Mouse (Mus musculus): ENCODE results near the gene Dcst1. TPM values are rescaled to one million over a fixed set of nuclear protein-coding genes. Genes with fewer than 3 reads are reported as not detected.

The Dcst1 gene
- polyA plus RNA-seq, 1 experiment from 2014 or later: 0.93 TPM

GRCm38 (mm10) chr3:89354816-89355511 is 10.1 kb downstream of the Dcst1 start:
- Histone ChIP-seq H3K4me1 (replicated peaks) (peaks cover 8% of the 10 kb centered on the region), H3K4me2 (replicated peaks) (no peak overlapping the region), H3K4me3 (replicated peaks) (no peak overlapping the region), H3K9ac (replicated peaks) (no peak overlapping the region), H3K36me3 (no peaks in the 10 kb centered on the region), H3K27me3 (peaks cover 44% of the 10 kb centered on the region), H3K9me3 (no peaks in the 10 kb centered on the region), H3K27ac (no peak overlapping the region)
- 19% methylated on average over 5 of the region's 5 CpGs for WGBS
- ATAC-seq: 0 out of 2 replicates have a peak, but pooled peaks have one; percentile 31

DNA sequence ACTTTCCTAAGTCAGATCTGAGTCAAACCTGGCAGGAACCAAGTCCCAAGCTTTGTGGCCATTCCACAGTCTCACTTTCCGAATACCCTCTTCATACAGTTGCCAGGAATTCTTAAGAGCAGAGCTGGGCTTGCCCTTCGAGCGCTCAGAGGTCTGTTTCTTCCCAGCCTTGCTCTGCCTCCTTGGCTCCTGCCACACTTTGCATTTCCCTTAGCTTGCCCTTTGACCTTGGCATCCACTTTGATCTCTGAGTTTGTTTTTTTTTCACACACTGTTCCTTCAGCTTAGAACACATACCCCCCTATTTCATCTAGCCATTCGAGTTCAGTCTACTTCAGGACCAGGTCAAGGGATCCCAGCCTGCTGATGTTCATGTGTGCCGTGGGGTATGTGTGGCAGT is 13.8 kb downstream of the Dcst1 start:
- H3K36me3 ChIP-seq: no peaks in the 10 kb centered on the region
- WGBS: 78% methylated on average over 5 of the region's 5 CpGs
- no peak for ATAC-seq
- H3K4me2 ChIP-seq (replicated peaks): no peak overlapping the region
- no peak overlapping the region for H3K27ac ChIP-seq
- no peak overlapping the region for H3K4me3 ChIP-seq (replicated peaks)
- H3K27me3 ChIP-seq: peaks cover 57% of the 10 kb centered on the region
- no peak overlapping the region for H3K9ac ChIP-seq (replicated peaks)
- H3K4me1 ChIP-seq (replicated peaks): peaks cover 20% of the 10 kb centered on the region
- no peaks in the 10 kb centered on the region for H3K9me3 ChIP-seq

DNA sequence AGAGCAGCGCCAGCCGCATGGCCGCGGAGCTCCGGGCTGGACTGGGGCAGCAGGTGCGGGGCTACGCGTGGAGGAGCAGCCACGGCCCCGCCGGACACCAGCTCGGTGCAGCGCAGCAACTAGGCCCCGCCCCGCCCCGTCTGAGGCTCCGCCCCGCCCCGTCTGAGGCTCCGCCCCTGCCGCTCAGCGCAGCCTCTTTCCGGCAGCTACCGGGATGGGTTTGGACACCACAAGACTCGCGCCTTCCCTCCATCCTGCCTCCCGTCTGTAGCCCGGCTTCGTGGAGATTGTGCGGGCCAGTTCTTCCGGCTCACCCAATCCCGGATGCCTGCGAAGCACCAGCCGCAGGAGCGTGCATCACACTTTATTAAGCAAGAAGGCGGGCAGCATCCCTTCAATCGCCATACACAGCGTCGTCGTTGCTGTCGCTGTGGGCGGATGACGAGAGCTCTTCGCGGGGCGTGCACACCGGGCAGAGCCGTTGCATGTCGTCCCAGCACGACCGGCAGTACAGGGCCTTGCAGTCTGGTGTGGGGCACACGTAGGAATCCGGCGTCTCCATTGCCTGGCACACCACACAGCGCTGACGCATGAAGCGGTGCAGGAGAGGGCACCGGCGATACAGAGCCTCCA is 15.1 kb downstream of the Dcst1 start, which contains the start of gene Adam15:
Adam15 (minus strand) TSS at position 128 of the 633 bp plus-strand sequence.
- H3K36me3 ChIP-seq: peaks cover 6% of the 10 kb centered on the region
- WGBS: under 1% methylated on average over 51 of the region's 59 CpGs
- peaks cover 48% of the 10 kb centered on the region for H3K27me3 ChIP-seq

DNA sequence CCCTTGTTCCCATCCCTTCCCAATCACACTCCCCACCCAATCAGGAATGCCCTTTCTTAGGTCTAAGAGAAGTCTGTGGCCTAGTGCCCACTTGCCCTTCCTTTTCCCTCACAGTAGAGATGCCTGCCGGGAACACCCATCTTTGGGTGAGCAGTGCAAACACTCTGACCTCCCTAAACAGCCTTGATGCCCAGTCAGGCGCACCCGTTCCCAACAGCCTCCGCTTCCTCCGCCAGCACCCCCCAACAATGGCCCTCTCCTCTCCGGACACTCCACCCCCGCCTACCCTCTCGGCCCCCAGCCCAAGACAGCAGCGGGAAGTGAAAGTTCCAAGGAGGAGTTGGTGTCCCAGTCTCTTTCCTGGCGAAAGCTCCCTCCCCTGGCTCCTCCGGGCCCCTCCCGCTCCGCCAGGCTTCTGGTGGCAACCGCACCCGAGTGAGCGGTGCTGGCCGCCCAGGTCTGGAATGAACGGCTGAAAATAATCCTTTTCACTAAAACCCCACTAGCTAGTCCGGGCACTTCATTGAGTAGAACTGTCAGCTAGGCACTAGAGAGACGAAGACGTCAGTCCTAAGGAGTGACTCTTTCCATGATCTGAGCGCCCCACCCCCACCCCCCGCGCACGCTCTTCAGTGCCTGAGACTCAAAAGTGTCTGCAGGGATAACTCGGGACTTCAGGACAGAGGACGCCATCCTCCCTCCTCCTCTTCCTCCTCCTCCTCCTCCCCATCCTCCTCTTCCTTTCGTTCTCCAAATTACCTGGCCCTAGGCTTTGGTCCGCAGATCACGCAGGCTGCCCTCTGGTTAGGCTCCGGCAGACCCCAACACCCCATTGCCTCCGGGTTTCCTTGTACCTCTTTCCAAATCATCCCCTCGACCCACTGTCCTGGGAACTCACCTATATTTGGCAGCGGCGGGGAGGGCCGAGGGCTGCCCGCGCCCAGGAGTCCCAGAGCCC is 15.9 kb downstream of the Dcst1 start:
- WGBS: under 1% methylated on average over 38 of the region's 38 CpGs
- Histone ChIP-seq H3K36me3 (peaks cover 11% of the 10 kb centered on the region), H3K27me3 (peaks cover 48% of the 10 kb centered on the region), H3K9ac (replicated peaks) (peak overlapping the region; percentile 77), H3K4me3 (replicated peaks) (peak overlapping the region; percentile 62), H3K9me3 (no peaks in the 10 kb centered on the region), H3K27ac (peak overlapping the region; percentile 86; the same call in 1 of the 2 replicates), H3K4me1 (replicated peaks) (peaks cover 20% of the 10 kb centered on the region), H3K4me2 (replicated peaks) (peak overlapping the region; percentile 90)
- peak; percentile 44 for ATAC-seq

More for the DNA sequence above, 15.1 kb downstream of the Dcst1 start, which contains the start of gene Adam15:
- Histone ChIP-seq H3K9ac (replicated peaks) (peak within 1 kb of the TSS; percentile 77), H3K4me1 (replicated peaks) (peaks cover 20% of the 10 kb centered on the region), H3K9me3 (no peaks in the 10 kb centered on the region), H3K4me3 (replicated peaks) (peak within 1 kb of the TSS; percentile 62), H3K27ac (peak within 1 kb of the TSS; percentile 86), H3K4me2 (replicated peaks) (peak within 1 kb of the TSS; percentile 90)
- peak; percentile 92 for ATAC-seq

DNA sequence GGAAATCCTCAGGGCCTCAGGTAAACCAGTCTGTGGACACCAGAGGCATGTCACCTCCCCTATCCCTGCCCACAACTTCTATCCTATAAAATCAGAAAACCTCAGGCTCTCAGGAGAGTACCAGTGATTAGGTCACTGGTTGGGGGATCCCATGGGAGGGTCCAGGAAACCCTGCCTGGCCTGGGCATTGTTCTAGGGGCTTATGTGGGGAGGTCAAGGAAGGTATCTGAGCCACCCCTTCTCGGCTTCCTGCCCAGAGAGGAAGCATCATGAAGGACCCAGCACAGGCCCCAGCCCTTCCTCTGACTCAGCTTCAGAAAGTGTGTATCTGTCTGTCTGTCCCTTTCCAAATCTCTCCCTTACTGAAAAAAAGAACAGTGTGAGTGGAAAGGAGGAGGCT is 17.1 kb downstream of the Dcst1 start:
- ATAC-seq: no peak
- H3K27ac ChIP-seq: no peak overlapping the region
- peaks cover 20% of the 10 kb centered on the region for H3K4me1 ChIP-seq (replicated peaks)
- H3K4me3 ChIP-seq (replicated peaks): no peak overlapping the region
- H3K9me3 ChIP-seq: no peaks in the 10 kb centered on the region
- H3K4me2 ChIP-seq (replicated peaks): no peak overlapping the region
- peaks cover 22% of the 10 kb centered on the region for H3K36me3 ChIP-seq
- 0 out of 2 replicates have a peak overlapping the region, but pooled peaks have one; percentile 19 for H3K9ac ChIP-seq (replicated peaks)
- peaks cover 40% of the 10 kb centered on the region for H3K27me3 ChIP-seq
- WGBS: 53% methylated on average over 1 of the region's 1 CpGs

DNA sequence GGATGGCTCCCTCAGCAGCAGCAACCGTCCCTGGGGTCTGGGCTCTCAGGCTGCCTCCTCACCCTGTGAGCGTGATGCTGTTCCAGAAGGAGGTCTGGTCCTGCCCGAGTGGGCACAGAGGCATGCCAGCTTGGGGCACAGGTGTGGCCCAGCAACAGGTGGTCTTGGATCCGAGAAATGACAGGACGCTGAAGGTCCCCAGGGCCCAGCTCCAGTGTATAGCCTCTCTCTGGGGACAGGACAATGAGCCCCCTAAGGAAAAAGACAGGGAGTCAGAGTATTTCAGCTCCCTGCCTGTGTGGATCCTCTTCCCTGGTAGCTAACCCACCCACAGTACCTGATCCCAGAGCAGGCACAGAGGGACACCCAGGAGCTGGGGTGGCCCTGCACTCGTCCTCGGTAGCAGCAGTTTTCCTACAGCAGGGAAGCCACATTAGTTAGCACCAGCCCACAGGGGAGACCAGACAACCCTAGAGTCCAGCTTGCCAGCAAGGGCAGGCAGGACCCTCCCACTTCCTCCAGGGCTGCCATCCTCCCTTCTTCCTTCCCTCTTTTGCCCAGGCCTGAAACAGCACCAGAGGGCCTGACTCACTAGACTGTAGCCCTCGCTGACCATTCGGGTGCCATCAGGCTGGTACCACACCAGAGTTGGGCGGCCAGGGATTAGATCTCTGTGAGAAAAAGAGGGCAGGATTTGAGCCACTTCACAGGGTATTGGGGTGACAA is 18.1 kb downstream of the Dcst1 start:
- Histone ChIP-seq H3K4me1 (replicated peaks) (peaks cover 20% of the 10 kb centered on the region), H3K36me3 (peaks cover 26% of the 10 kb centered on the region), H3K27me3 (peaks cover 31% of the 10 kb centered on the region), H3K4me2 (replicated peaks) (no peak overlapping the region), H3K9ac (replicated peaks) (no peak overlapping the region), H3K4me3 (replicated peaks) (no peak overlapping the region), H3K9me3 (no peaks in the 10 kb centered on the region), H3K27ac (no peak overlapping the region)
- ATAC-seq: no peak
- 81% methylated on average over 10 of the region's 10 CpGs for WGBS

- H3K27ac ChIP-seq: no peak overlapping the region
- 87% methylated on average over 7 of the region's 7 CpGs for WGBS
- ATAC-seq: no peak
Observed at GRCm38 (mm10) chr3:89343279-89343678, 21.8 kb downstream of the Dcst1 start.

GRCm38 (mm10) chr3:89341794-89342193 is 23.3 kb downstream of the Dcst1 start:
- WGBS: 92% methylated on average over 4 of the region's 4 CpGs
- Histone ChIP-seq H3K9me3 (no peaks in the 10 kb centered on the region), H3K27ac (no peak overlapping the region), H3K4me2 (replicated peaks) (no peak overlapping the region), H3K27me3 (peaks cover 2% of the 10 kb centered on the region; the same call in 1 of the 2 replicates), H3K9ac (replicated peaks) (no peak overlapping the region; the same call in 1 of the 2 replicates), H3K4me3 (replicated peaks) (no peak overlapping the region), H3K4me1 (replicated peaks) (peaks cover 35% of the 10 kb centered on the region), H3K36me3 (peaks cover 26% of the 10 kb centered on the region)
- no peak for ATAC-seq

More at GRCm38 (mm10) chr3:89343279-89343678, 21.8 kb downstream of the Dcst1 start:
- H3K9ac ChIP-seq (replicated peaks): no peak overlapping the region
- H3K27me3 ChIP-seq: peaks cover 15% of the 10 kb centered on the region
- H3K4me3 ChIP-seq (replicated peaks): no peak overlapping the region
- H3K4me2 ChIP-seq (replicated peaks): no peak overlapping the region
- H3K9me3 ChIP-seq: no peaks in the 10 kb centered on the region
- peaks cover 27% of the 10 kb centered on the region for H3K4me1 ChIP-seq (replicated peaks)
- H3K36me3 ChIP-seq: peaks cover 26% of the 10 kb centered on the region

DNA sequence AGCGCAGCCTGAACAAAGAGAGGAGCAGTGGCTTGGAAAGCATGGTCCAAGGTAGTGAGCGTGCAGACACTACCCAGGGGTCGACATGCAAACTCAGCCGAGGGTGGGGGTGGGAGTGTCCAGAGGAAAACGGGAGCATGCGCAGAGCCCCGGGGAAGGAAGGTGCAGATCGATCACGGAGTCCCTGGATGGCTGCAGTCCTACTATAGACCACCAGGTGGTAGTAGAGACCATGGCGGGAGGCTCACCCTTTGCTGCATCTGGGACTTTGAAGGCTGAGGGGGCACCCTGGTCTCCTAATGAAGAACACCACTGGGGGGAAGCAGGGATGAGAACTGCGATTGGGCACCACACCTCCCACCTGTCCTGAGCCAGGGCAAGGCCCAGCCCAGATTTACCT is 24.6 kb downstream of the Dcst1 start:
- Histone ChIP-seq H3K4me1 (replicated peaks) (peaks cover 49% of the 10 kb centered on the region), H3K27ac (no peak overlapping the region), H3K36me3 (peaks cover 25% of the 10 kb centered on the region), H3K9ac (replicated peaks) (peak overlapping the region; percentile 60), H3K9me3 (no peaks in the 10 kb centered on the region), H3K4me2 (replicated peaks) (peak overlapping the region; percentile 67), H3K27me3 (no peaks in the 10 kb centered on the region), H3K4me3 (replicated peaks) (peak overlapping the region; percentile 39)
- peak; percentile 41 for ATAC-seq
- 2% methylated on average over 11 of the region's 11 CpGs for WGBS

GRCm38 (mm10) chr3:89339416-89339815 is 25.6 kb downstream of the Dcst1 start:
- no peak overlapping the region for H3K27ac ChIP-seq
- peak overlapping the region; percentile 84 for H3K4me2 ChIP-seq (replicated peaks)
- no peaks in the 10 kb centered on the region for H3K9me3 ChIP-seq
- H3K4me3 ChIP-seq (replicated peaks): no peak overlapping the region
- peaks cover 53% of the 10 kb centered on the region for H3K4me1 ChIP-seq (replicated peaks)
- H3K27me3 ChIP-seq: no peaks in the 10 kb centered on the region
- ATAC-seq: no peak
- 0 out of 2 replicates have a peak overlapping the region, but pooled peaks have one; percentile 60 for H3K9ac ChIP-seq (replicated peaks)
- peaks cover 21% of the 10 kb centered on the region for H3K36me3 ChIP-seq
- WGBS: 25% methylated on average over 8 of the region's 8 CpGs

Data from midbrain, embryonic 13.5 days (tissue).